9 mouse cellular contexts compared by ENCODE assay signal in genomic region chr2:119408278-119408677, GRCm38 (mm10). TPM values are rescaled to one million over a fixed set of nuclear protein-coding genes. Genes with fewer than 3 reads are reported as not detected.
DNase-seq lines count a peak whose midpoint lies in the region; ATAC-seq and TF ChIP-seq lines count a peak whose summit lies in the region.
"Had no signal": no experiment of that assay in that cellular context is flagged by ENCODE, and none has a peak within 500 bp of the region (broad histone marks: within the 10 kb centered on the region; RNA-seq: fewer than 3 reads in every experiment).

No protein-coding gene starts in this region.

- no peak overlapping the region for H3K4me3 ChIP-seq in embryonic facial prominence, embryonic 14.5 days (ENCODE audit: low read depth, low read length)
- H3K4me3 ChIP-seq in hindbrain, postnatal 0 days (ENCODE audit: low read length): no peak overlapping the region
- H3K4me3 ChIP-seq: neural tube, embryonic 12.5 days had no signal

- no peaks in the 10 kb centered on the region for H3K4me1 ChIP-seq in embryonic facial prominence, embryonic 14.5 days (ENCODE audit: control insufficient read depth, insufficient read depth, low read length)
- no peaks in the 10 kb centered on the region for H3K4me1 ChIP-seq in hindbrain, postnatal 0 days (ENCODE audit: insufficient read depth, low read length)
- H3K4me1 ChIP-seq: neural tube, embryonic 12.5 days had no signal

- WGBS in embryonic facial prominence, embryonic 14.5 days: 80% methylated on average over 8 of the region's 8 CpGs
- WGBS in hindbrain, postnatal 0 days: 44% methylated on average over 8 of the region's 8 CpGs

- H3K9me3 ChIP-seq in embryonic facial prominence, embryonic 14.5 days (ENCODE audit: control insufficient read depth, low read length): no peaks in the 10 kb centered on the region
- H3K9me3 ChIP-seq in hindbrain, postnatal 0 days (ENCODE audit: low read length): no peaks in the 10 kb centered on the region
- H3K9me3 ChIP-seq: neural tube, embryonic 12.5 days had no signal

- no peak overlapping the region for H3K9ac ChIP-seq in embryonic facial prominence, embryonic 14.5 days (ENCODE audit: low read depth, low read length)
- no peak overlapping the region for H3K9ac ChIP-seq in hindbrain, postnatal 0 days (replicated peaks; ENCODE audit: low read length)
- H3K9ac ChIP-seq: neural tube, embryonic 12.5 days had no signal

- intact Hi-C loops in gastrocnemius, postnatal 36 days (cut with DNase I): no loop called here

- H3K4me2 ChIP-seq in embryonic facial prominence, embryonic 14.5 days (ENCODE audit: low read depth, low read length): no peak overlapping the region
- H3K4me2 ChIP-seq in hindbrain, postnatal 0 days (ENCODE audit: low read depth, low read length): no peak overlapping the region
- H3K4me2 ChIP-seq: neural tube, embryonic 12.5 days had no signal

- peak; percentile 13 for DNase-seq in gastrocnemius, postnatal 10 days
- DNase-seq in gastrocnemius, postnatal 36 days: no peak
- DNase-seq in embryonic facial prominence, embryonic 14.5 days (ENCODE audit: low spot score): no peak
- DNase-seq in hindbrain, postnatal 0 days (ENCODE audit: low spot score): peak; percentile 40
- peak; percentile 81 for DNase-seq in lung, postnatal 10 days
- no peak for DNase-seq in Muller cell, postnatal 12 days (ENCODE audit: inconsistent ontology term)
- DNase-seq in urinary bladder, postnatal 14 days (ENCODE audit: low spot score): no peak
- DNase-seq in cerebellum, adult 18-20 months: no peak

- TF ChIP-seq CTCF in hindbrain, postnatal 0 days (IDR thresholded peaks at IDR 0.05; ENCODE audit: low read depth): no peak

- H3K27ac ChIP-seq in embryonic facial prominence, embryonic 14.5 days (replicated peaks; ENCODE audit: low read depth, low read length): 0 out of 2 replicates have a peak overlapping the region, but pooled peaks have one; percentile 18
- peak overlapping the region; percentile 54; the same call in 1 of the 2 replicates for H3K27ac ChIP-seq in hindbrain, postnatal 0 days
- H3K27ac ChIP-seq: neural tube, embryonic 12.5 days had no signal

- no peaks in the 10 kb centered on the region for H3K27me3 ChIP-seq in embryonic facial prominence, embryonic 14.5 days (replicated peaks; ENCODE audit: control insufficient read depth, insufficient read depth, low read length)
- H3K27me3 ChIP-seq in hindbrain, postnatal 0 days (ENCODE audit: insufficient read depth, low read length): no peaks in the 10 kb centered on the region
- H3K27me3 ChIP-seq: neural tube, embryonic 12.5 days had no signal

- ATAC-seq in embryonic facial prominence, embryonic 14.5 days (ENCODE audit: low read depth): no peak
- ATAC-seq in hindbrain, postnatal 0 days: peak; percentile 72

- H3K36me3 ChIP-seq in embryonic facial prominence, embryonic 14.5 days (ENCODE audit: control insufficient read depth, insufficient read depth, low read length): peaks cover 69% of the 10 kb centered on the region
- H3K36me3 ChIP-seq in hindbrain, postnatal 0 days (ENCODE audit: insufficient read depth, low read length): peaks cover 14% of the 10 kb centered on the region; the same call in 1 of the 2 replicates

RNA-seq across cellular contexts. Expression of gene Chac1, which starts 57.2 kb away (rescaled TPM):
- 10 to 100 TPM in 1 of 2 experiments, 1 to 10 TPM in 1; 7.0 to 18.8 TPM for total RNA-seq in gastrocnemius, postnatal 10 days (2021)
- 10 to 100 TPM; 40.1 to 82.4 TPM for total RNA-seq in gastrocnemius, postnatal 36 days (2021)
- 1.4 and 1.7 TPM in 2 replicates for polyA plus RNA-seq in embryonic facial prominence, embryonic 14.5 days (2014; fragmentation: Nextera tagmentation; extraction: Ambion mirVana)
- total RNA-seq in hindbrain, postnatal 0 days (2014; rRNA removed): 12.4 and 22.6 TPM in 2 replicates
- polyA plus RNA-seq in hindbrain, postnatal 0 days (2015; fragmentation: Nextera tagmentation; extraction: Ambion mirVana): 11.4 and 12.6 TPM in 2 replicates

Comparison
In these comparisons a context has a peak if more than half of its experiments do, and no peak if none do; other contexts are left out.
1. DNase-seq: peak in gastrocnemius, postnatal 10 days (single experiment), hindbrain, postnatal 0 days (single experiment) and lung, postnatal 10 days (single experiment); none in gastrocnemius, postnatal 36 days (0 of 2), embryonic facial prominence, embryonic 14.5 days (single experiment), Muller cell, postnatal 12 days (single experiment), urinary bladder, postnatal 14 days (single experiment) and cerebellum, adult 18-20 months (0 of 2).